Mouse (Mus musculus) effector memory CD4-positive, alpha-beta T cell, adult 5 months (primary cell): Measurements from ENCODE around the gene Dxo. TPM values are rescaled to one million over a fixed set of nuclear protein-coding genes. Genes with fewer than 3 reads are reported as not detected.

Source experiments
- polyA plus RNA-seq: library from polyadenylated mRNA; unstranded; fragments of 100-300 nt; shearing (Covaris generic); gene quantifications from one replicate; pipeline ENCODE4 v1.2.1, GENCODE M21; 2017

Dxo gene
- 123 TPM for polyA plus RNA-seq

GRCm38 (mm10) chr17:34836856-34837221, at the start of gene Dxo, which contains the start of gene Stk19:
TSS of gene Dxo (plus strand) at chr17:34837019.
TSS of gene Stk19 (minus strand) at chr17:34836945.

GRCm38 (mm10) chr17:34804301-34804700, 32.5 kb upstream of the Dxo start, which contains the start of gene Cyp21a1:
TSS of gene Cyp21a1 (minus strand) at chr17:34804561.

GRCm38 (mm10) chr17:34849722-34850516, 13.1 kb downstream of the Dxo start, which contains the start of the genes Skiv2l and Nelfe:
TSS of gene Skiv2l (minus strand) at chr17:34850210.
TSS of gene Nelfe (plus strand) at chr17:34850391.

GRCm38 (mm10) chr17:34862416-34863081, 25.7 kb downstream of the Dxo start, which contains the start of gene Cfb:
TSS of gene Cfb (minus strand) at chr17:34862518.

GRCm38 (mm10) chr17:34879336-34879879, 42.6 kb downstream of the Dxo start, which contains the start of gene Zbtb12:
TSS of gene Zbtb12 (plus strand) at chr17:34879483.

GRCm38 (mm10) chr17:34881683-34882310, 45.0 kb downstream of the Dxo start, which contains the start of gene Gm20547:
TSS of gene Gm20547 (minus strand) at chr17:34882042.

Other genes starting within 250 kb of the Dxo start
- gene Gpsm3, start 247.2 kb upstream of the Dxo start, polyA plus RNA-seq, result 234 TPM
- gene Pbx2, start 245.8 kb upstream of the Dxo start, polyA plus RNA-seq, result 6.4 TPM
- gene Ager, start 239.2 kb upstream of the Dxo start, polyA plus RNA-seq, result 0.60 TPM
- 58.0 TPM for gene Rnf5, start 233.3 kb upstream of the Dxo start, polyA plus RNA-seq
- 21.4 TPM for gene Agpat1, start 232.8 kb upstream of the Dxo start, polyA plus RNA-seq
- 0.92 TPM for gene Egfl8, start 221.0 kb upstream of the Dxo start, polyA plus RNA-seq
- gene Ppt2, start 208.5 kb upstream of the Dxo start, polyA plus RNA-seq, result 25.0 TPM
- gene Prrt1, start 207.5 kb upstream of the Dxo start, polyA plus RNA-seq, result 20.2 TPM
- 3.2 TPM for gene Fkbpl, start 192.3 kb upstream of the Dxo start, polyA plus RNA-seq
- 56.1 TPM for gene Atf6b, start 189.9 kb upstream of the Dxo start, polyA plus RNA-seq
- gene Tnxb, start 166.5 kb upstream of the Dxo start, polyA plus RNA-seq, result not detected
- gene C4b, start 93.1 kb upstream of the Dxo start, polyA plus RNA-seq, result not detected
- not detected for gene Cyp21a1, start 32.5 kb upstream of the Dxo start, polyA plus RNA-seq
- gene Stk19, start 74 bp upstream of the Dxo start, polyA plus RNA-seq, result 25.8 TPM
- gene Skiv2l, start 13.2 kb downstream of the Dxo start, polyA plus RNA-seq, result 128 TPM
- gene Nelfe, start 13.4 kb downstream of the Dxo start, polyA plus RNA-seq, result 49.5 TPM
- gene Cfb, start 25.5 kb downstream of the Dxo start, polyA plus RNA-seq, result not detected
- gene Zbtb12, start 42.5 kb downstream of the Dxo start, polyA plus RNA-seq, result 0.21 TPM
- not detected for gene Gm20547, start 45.0 kb downstream of the Dxo start, polyA plus RNA-seq
- 1.2 TPM for gene C2, start 61.2 kb downstream of the Dxo start, polyA plus RNA-seq
- 57.8 TPM for gene Ehmt2, start 61.5 kb downstream of the Dxo start, polyA plus RNA-seq
- not detected for gene Slc44a4, start 77.4 kb downstream of the Dxo start, polyA plus RNA-seq
- gene Neu1, start 94.2 kb downstream of the Dxo start, polyA plus RNA-seq, result 74.6 TPM
- gene Hspa1b, start 122.2 kb downstream of the Dxo start, polyA plus RNA-seq, result 2,452 TPM
- 125 TPM for gene Gm20481, start 132.9 kb downstream of the Dxo start, polyA plus RNA-seq
- gene Hspa1a, start 135.1 kb downstream of the Dxo start, polyA plus RNA-seq, result 1,550 TPM
- not detected for gene Hspa1l, start 135.7 kb downstream of the Dxo start, polyA plus RNA-seq
- 47.6 TPM for gene Lsm2, start 144.8 kb downstream of the Dxo start, polyA plus RNA-seq
- gene Vars, start 164.0 kb downstream of the Dxo start, polyA plus RNA-seq, result 182 TPM
- gene Vwa7, start 179.6 kb downstream of the Dxo start, polyA plus RNA-seq, result 0.10 TPM
- gene Sapcd1, start 191.0 kb downstream of the Dxo start, polyA plus RNA-seq, result not detected
- 2.2 TPM for gene Msh5, start 209.7 kb downstream of the Dxo start, polyA plus RNA-seq
- 305 TPM for gene Clic1, start 212.9 kb downstream of the Dxo start, polyA plus RNA-seq
- 1.00 TPM for gene Ddah2, start 222.0 kb downstream of the Dxo start, polyA plus RNA-seq
- not detected for gene Ly6g6c, start 228.4 kb downstream of the Dxo start, polyA plus RNA-seq
- gene Mpig6b, start 229.2 kb downstream of the Dxo start, polyA plus RNA-seq, result not detected
- not detected for gene Ly6g6e, start 239.9 kb downstream of the Dxo start, polyA plus RNA-seq
- not detected for gene Ly6g6d, start 241.0 kb downstream of the Dxo start, polyA plus RNA-seq
- gene Ly6g6f, start 248.6 kb downstream of the Dxo start, polyA plus RNA-seq, result not detected